Mouse (Mus musculus) erythroblast, embryonic 14.5 days (primary cell): ENCODE results near the gene Klf1.

Experiments
- GATA1 ChIP-seq: IDR thresholded peaks from 2 replicates; pipeline ENCODE4 v1.6.1; 2012; ENCODE audit warnings: low read length, inconsistent platforms, mixed read lengths
- TAL1 ChIP-seq: IDR thresholded peaks from 3 replicates; pipeline ENCODE4 v1.6.1; 2012; ENCODE audit warnings: low read length, inconsistent platforms, mixed read lengths

DNA sequence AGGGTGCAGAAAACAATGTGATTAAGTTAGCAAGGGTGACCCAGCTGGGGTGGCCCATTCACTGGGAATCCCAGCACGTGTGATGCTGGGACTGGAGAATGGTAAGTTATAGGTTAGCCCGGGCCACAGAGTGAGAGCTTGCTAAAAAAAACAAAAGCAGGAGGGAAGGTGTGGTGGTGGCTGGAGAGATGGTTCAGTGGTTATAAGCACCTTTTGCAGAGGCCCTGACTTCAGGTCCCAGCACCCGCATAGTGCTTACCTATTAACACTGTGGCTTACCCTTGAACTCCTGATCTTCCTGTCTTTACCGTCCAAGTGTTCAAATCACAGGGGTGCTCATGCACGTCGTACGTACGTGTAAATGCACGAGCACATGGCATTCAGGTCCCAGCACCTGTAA, 5.3 kb downstream of the Klf1 start:
- TF ChIP-seq TAL1 (no peak), GATA1 (no peak)
